Mouse (Mus musculus) MEL (cell line): ENCODE data around the gene Strbp. TPM values are rescaled to one million over a fixed set of nuclear protein-coding genes. Genes with fewer than 3 reads are reported as not detected.
A peak's percentile ranks its signal among the peaks of the same experiment; 100 is the strongest.

Experiments used
- DNase-seq: peaks from one replicate; pipeline ENCODE4 v3.0.0; 2011; ENCODE audit warnings: low read depth, low spot score
- H3K27ac ChIP-seq: 2 replicates; pipeline ENCODE4 v1.5.1; 2012; ENCODE audit warnings: low read depth, mild to moderate bottlenecking, control low read depth, low read length, moderate library complexity; ENCODE audit not compliant: control insufficient read depth
- H3K27me3 ChIP-seq, 2 experiments: fragments of 150-350 bp in 1 of 2; sonication (generic) in 1 of 2; 2 replicates each; pipeline ENCODE4 v1.6.1; 2012; ENCODE audit warnings: low read length in 2 of 2, mild to moderate bottlenecking in 2 of 2, improper control_type of control experiment in 1 of 2, moderate library complexity in 1 of 2; ENCODE audit not compliant: insufficient read depth in 2 of 2, control insufficient read depth in 1 of 2
- H3K36me3 ChIP-seq, 2 experiments: 2 replicates each; pipeline ENCODE4 v1.6.1; 2012 to 2014; ENCODE audit warnings: low read length in 2 of 2, improper control_type of control experiment in 1 of 2, inconsistent platforms in 1 of 2, mild to moderate bottlenecking in 1 of 2; ENCODE audit not compliant: insufficient read depth in 2 of 2, control insufficient read depth in 1 of 2
- H3K4me1 ChIP-seq, 2 experiments: fragments of 150-350 bp in 1 of 2; sonication (generic) in 1 of 2; 2 replicates each; pipeline ENCODE4 v1.6.1; 2012; ENCODE audit warnings: low read length in 2 of 2, improper control_type of control experiment in 1 of 2, mild to moderate bottlenecking in 1 of 2; ENCODE audit not compliant: insufficient read depth in 2 of 2, control insufficient read depth in 1 of 2
- H3K4me3 ChIP-seq, 2 experiments: fragments of 150-350 bp in 1 of 2; sonication (generic) in 1 of 2; 2 replicates each; pipeline ENCODE4 v1.5.1; 2012; ENCODE audit warnings: low read depth in 2 of 2, low read length in 2 of 2, mild to moderate bottlenecking in 2 of 2, moderate library complexity in 2 of 2, control low read depth in 1 of 2, improper control_type of control experiment in 1 of 2; ENCODE audit not compliant: control insufficient read depth in 1 of 2, insufficient read depth in 1 of 2
- H3K79me2 ChIP-seq: 2 replicates; pipeline ENCODE4 v1.6.1; 2012; ENCODE audit warnings: mild to moderate bottlenecking, low read length, moderate library complexity; ENCODE audit not compliant: control insufficient read depth, poor library complexity, insufficient read depth
- H3K9ac ChIP-seq: 2 replicates; pipeline ENCODE4 v1.6.1; 2012; ENCODE audit warnings: low read depth, mild to moderate bottlenecking, control low read depth, low read length, moderate library complexity; ENCODE audit not compliant: control insufficient read depth, poor library complexity, severe bottlenecking
- H3K9me3 ChIP-seq: fragments of 150-350 bp; sonication (generic); replicated peaks from 2 replicates; pipeline ENCODE4 v1.6.1; 2012; ENCODE audit warnings: mild to moderate bottlenecking, low read length, improper control_type of control experiment, moderate library complexity; ENCODE audit not compliant: insufficient read depth
- BHLHE40 ChIP-seq: IDR thresholded peaks from 2 replicates; pipeline ENCODE4 v1.6.1; 2012; ENCODE audit warnings: low read depth, mild to moderate bottlenecking, inconsistent platforms, low read length, improper control_type of control experiment, borderline replicate concordance
- CHD1 ChIP-seq: IDR thresholded peaks from 2 replicates; pipeline ENCODE4 v1.6.1; 2012; ENCODE audit warnings: low read depth, mild to moderate bottlenecking, inconsistent platforms, low read length, improper control_type of control experiment
- CHD2 ChIP-seq: IDR thresholded peaks from 2 replicates; pipeline ENCODE4 v1.6.1; 2011; ENCODE audit warnings: low read length, improper control_type of control experiment
- CTCF ChIP-seq, 3 experiments: IDR thresholded peaks in 2 of 3; conservative IDR thresholded peaks in 1 of 3; 2 replicates each; pipeline ENCODE4 v1.5.1; 2011 to 2012; ENCODE audit warnings: low read length in 3 of 3, low read depth in 2 of 3, mild to moderate bottlenecking in 2 of 3, improper control_type of control experiment in 1 of 3, inconsistent platforms in 1 of 3, mixed read lengths in 1 of 3, moderate library complexity in 1 of 3; ENCODE audit not compliant: control insufficient read depth in 1 of 3, insufficient read depth in 1 of 3, poor library complexity in 1 of 3, severe bottlenecking in 1 of 3
- E2F4 ChIP-seq: IDR thresholded peaks from 2 replicates; pipeline ENCODE4 v1.6.1; 2011; ENCODE audit warnings: low read depth, low read length, improper control_type of control experiment, borderline replicate concordance
- ELF1 ChIP-seq: IDR thresholded peaks from 2 replicates; pipeline ENCODE4 v1.6.1; 2014; ENCODE audit warnings: low read depth, mild to moderate bottlenecking, inconsistent platforms, low read length, improper control_type of control experiment, moderate library complexity
- EP300 ChIP-seq, 2 experiments: IDR thresholded peaks; 2 replicates each; pipeline ENCODE4 v1.6.1; 2011; ENCODE audit warnings: improper control_type of control experiment in 2 of 2, low read length in 2 of 2, low read depth in 1 of 2, mild to moderate bottlenecking in 1 of 2
- ETS1 ChIP-seq: IDR thresholded peaks from 2 replicates; pipeline ENCODE4 v1.6.1; 2012; ENCODE audit warnings: low read depth, mild to moderate bottlenecking, inconsistent platforms, low read length, improper control_type of control experiment, moderate library complexity
- GABPA ChIP-seq: IDR thresholded peaks from 2 replicates; pipeline ENCODE4 v1.6.1; 2012; ENCODE audit warnings: low read depth, mild to moderate bottlenecking, inconsistent platforms, low read length, improper control_type of control experiment, moderate library complexity
- GATA1 ChIP-seq: IDR thresholded peaks from 2 replicates; pipeline ENCODE4 v1.6.1; 2011; ENCODE audit warnings: low read depth, low read length, improper control_type of control experiment
- HCFC1 ChIP-seq: IDR thresholded peaks from 2 replicates; pipeline ENCODE4 v1.6.1; 2012; ENCODE audit warnings: low read depth, mild to moderate bottlenecking, inconsistent platforms, low read length, improper control_type of control experiment, moderate library complexity
- JUND ChIP-seq: IDR thresholded peaks from 2 replicates; pipeline ENCODE4 v1.6.1; 2011; ENCODE audit warnings: low read depth, mild to moderate bottlenecking, improper control_type of control experiment, low read length
- KAT2A ChIP-seq: conservative IDR thresholded peaks from 2 replicates; pipeline ENCODE4 v1.6.1; 2012; ENCODE audit warnings: low read depth, low read length, improper control_type of control experiment, inconsistent platforms
- MAFK ChIP-seq: IDR thresholded peaks from 2 replicates; pipeline ENCODE4 v1.6.1; 2011; ENCODE audit warnings: low read depth, mild to moderate bottlenecking, low read length, improper control_type of control experiment, borderline replicate concordance
- MAX ChIP-seq: IDR thresholded peaks from 2 replicates; pipeline ENCODE4 v1.6.1; 2011; ENCODE audit warnings: low read length, improper control_type of control experiment
- MAZ ChIP-seq: IDR thresholded peaks from 2 replicates; pipeline ENCODE4 v1.6.1; 2012; ENCODE audit warnings: low read depth, mild to moderate bottlenecking, inconsistent platforms, low read length, improper control_type of control experiment
- MEF2A ChIP-seq: IDR thresholded peaks from 2 replicates; pipeline ENCODE4 v1.6.1; 2014; ENCODE audit warnings: low read depth, mild to moderate bottlenecking, inconsistent platforms, low read length, improper control_type of control experiment; ENCODE audit not compliant: poor library complexity, insufficient replicate concordance, severe bottlenecking; ENCODE audit errors: extremely low read depth
- MYC ChIP-seq: IDR thresholded peaks from 2 replicates; pipeline ENCODE4 v1.6.1; 2011; ENCODE audit warnings: low read depth, mild to moderate bottlenecking, low read length, improper control_type of control experiment, moderate library complexity
- NRF1 ChIP-seq: IDR thresholded peaks from 2 replicates; pipeline ENCODE4 v1.6.1; 2014; ENCODE audit warnings: low read depth, mild to moderate bottlenecking, inconsistent platforms, low read length, improper control_type of control experiment, moderate library complexity; ENCODE audit not compliant: poor library complexity, insufficient read depth, severe bottlenecking
- POLR2A ChIP-seq, 2 experiments: IDR thresholded peaks; 2 replicates each; pipeline ENCODE4 v1.6.1; 2011 to 2012; ENCODE audit warnings: low read length in 2 of 2, mild to moderate bottlenecking in 2 of 2, control low read depth in 1 of 2, improper control_type of control experiment in 1 of 2, low read depth in 1 of 2, moderate library complexity in 1 of 2; ENCODE audit not compliant: control insufficient read depth in 1 of 2, insufficient read depth in 1 of 2, poor library complexity in 1 of 2
- POLR2AphosphoS5 ChIP-seq: IDR thresholded peaks from 2 replicates; pipeline ENCODE4 v1.6.1; 2012; ENCODE audit warnings: low read depth, borderline replicate concordance, mild to moderate bottlenecking, inconsistent platforms, low read length, moderate library complexity, mixed read lengths
- RCOR1 ChIP-seq: IDR thresholded peaks from 2 replicates; pipeline ENCODE4 v1.6.1; 2012; ENCODE audit warnings: low read depth, mild to moderate bottlenecking, inconsistent platforms, low read length, improper control_type of control experiment
- SMC3 ChIP-seq: IDR thresholded peaks from 2 replicates; pipeline ENCODE4 v1.6.1; 2011; ENCODE audit warnings: low read depth, low read length, improper control_type of control experiment
- TAL1 ChIP-seq: IDR thresholded peaks from 2 replicates; pipeline ENCODE4 v1.6.1; 2012; ENCODE audit warnings: mild to moderate bottlenecking, inconsistent platforms, low read length, moderate library complexity, mixed read lengths
- TBP ChIP-seq: IDR thresholded peaks from 2 replicates; pipeline ENCODE4 v1.8.0; 2011; ENCODE audit warnings: low read depth, low read length, improper control_type of control experiment
- TCF12 ChIP-seq: IDR thresholded peaks from 2 replicates; pipeline ENCODE4 v1.6.1; 2014; ENCODE audit warnings: low read depth, mild to moderate bottlenecking, inconsistent platforms, low read length, improper control_type of control experiment, moderate library complexity
- UBTF ChIP-seq: IDR thresholded peaks from 2 replicates; pipeline ENCODE4 v1.6.1; 2012; ENCODE audit warnings: low read depth, mild to moderate bottlenecking, inconsistent platforms, low read length, improper control_type of control experiment, moderate library complexity, borderline replicate concordance; ENCODE audit not compliant: insufficient read depth
- ZC3H11A ChIP-seq: IDR thresholded peaks from 2 replicates; pipeline ENCODE4 v1.6.1; 2012; ENCODE audit warnings: low read depth, mild to moderate bottlenecking, inconsistent platforms, low read length, improper control_type of control experiment
- ZMIZ1 ChIP-seq: IDR thresholded peaks from 2 replicates; pipeline ENCODE4 v1.6.1; 2012; ENCODE audit warnings: low read depth, mild to moderate bottlenecking, inconsistent platforms, low read length, improper control_type of control experiment, moderate library complexity
- polyA plus RNA-seq, 2 experiments: library from polyadenylated mRNA; stranded (reverse) in 1 of 2; unstranded in 1 of 2; fragments of >175 nt in 1 of 2; fragments of >200 nt in 1 of 2; gene quantifications; 2 replicates each; pipeline versions ENCODE4 v1.2.1 to v1.2.4; 2012; ENCODE audit warnings: low replicate concordance in 2 of 2, low read depth in 1 of 2; ENCODE audit not compliant: insufficient read length in 2 of 2, insufficient read depth in 1 of 2, missing spikeins in 1 of 2
- total RNA-seq: library from RNA; depleted of rRNA; stranded (reverse); fragments of 300-350 nt; gene quantifications from 2 replicates; pipeline ENCODE4 v1.2.3, GENCODE M21; 2012

The Strbp gene
- total and polyA plus RNA-seq, 3 experiments = 30.6 to 123 (median 59.8) TPM

- no peak for DNase-seq
- no peaks in the 10 kb centered on the region for H3K27me3 ChIP-seq
- TF ChIP-seq TCF12 = no peak
- no peak for TF ChIP-seq MAFK
- no peak for TF ChIP-seq ZC3H11A
- no peak for TF ChIP-seq TBP
- TF ChIP-seq MEF2A = no peak
- no peak for TF ChIP-seq EP300 (IDR thresholded peaks at IDR 0.05; ENCODE audit: low read depth in 1 of 2, low read length in 2 of 2)
- TF ChIP-seq SMC3 = no peak
- no peak for TF ChIP-seq ETS1
- TF ChIP-seq ELF1 = no peak
- TF ChIP-seq CTCF (IDR thresholded peaks at IDR 0.05 in 2 of 3, conservative IDR thresholded peaks at IDR 0.05 in 1 of 3; ENCODE audit: control insufficient read depth in 1 of 3, insufficient read depth in 1 of 3, low read depth in 2 of 3, low read length in 3 of 3, poor library complexity in 1 of 3, severe bottlenecking in 1 of 3) = no peak
- no peak for TF ChIP-seq POLR2A (IDR thresholded peaks at IDR 0.05; ENCODE audit: control insufficient read depth in 1 of 2, insufficient read depth in 1 of 2, low read depth in 1 of 2, low read length in 2 of 2, poor library complexity in 1 of 2)
- no peak for TF ChIP-seq HCFC1
- no peak for TF ChIP-seq UBTF
- no peak for TF ChIP-seq NRF1
- no peaks in the 10 kb centered on the region for H3K79me2 ChIP-seq
- H3K36me3 ChIP-seq = peaks cover 0 to 4% of the 10 kb centered on the region in 2 experiments; a peak in 2 of 4 replicates
- no peaks in the 10 kb centered on the region for H3K9me3 ChIP-seq
- no peak overlapping the region for H3K4me3 ChIP-seq
- H3K27ac ChIP-seq = no peak overlapping the region
- no peak overlapping the region for H3K9ac ChIP-seq
- H3K4me1 ChIP-seq = no peaks in the 10 kb centered on the region
Measured at GRCm38 (mm10) chr2:37556366-37556765, 147.3 kb downstream of the Strbp start.

- Histone ChIP-seq H3K36me3 (peaks cover 2 to 22% of the 10 kb centered on the region in 2 experiments), H3K4me1 (peaks cover 13 to 15% of the 10 kb centered on the region in 2 experiments), H3K9ac (no peak overlapping the region), H3K27me3 (no peaks in the 10 kb centered on the region), H3K79me2 (no peaks in the 10 kb centered on the region), H3K4me3 (no peak overlapping the region), H3K9me3 (no peaks in the 10 kb centered on the region), H3K27ac (peak overlapping the region; percentile 36; the same call in 1 of the 2 replicates)
- DNase-seq = peak; percentile 78
- TF ChIP-seq TCF12 (peak; percentile 74), TBP (0 out of 2 replicates have a peak, but pooled peaks have one; percentile 11), EP300 (IDR thresholded peaks at IDR 0.05; ENCODE audit: low read depth in 1 of 2, low read length in 2 of 2) (peak; percentile 64 to 66; a peak in 3 of 4 replicates), ETS1 (peak; percentile 37; the same call in 1 of the 2 replicates), TAL1 (peak; percentile 46; the same call in 1 of the 2 replicates), GABPA (no peak), MYC (no peak), ZMIZ1 (no peak), MAZ (no peak), RCOR1 (peak; percentile 45; the same call in 1 of the 2 replicates), MEF2A (no peak), BHLHE40 (0 out of 2 replicates have a peak, but pooled peaks have one; percentile 7), GATA1 (peak; percentile 69), MAFK (no peak), JUND (no peak), CHD1 (no peak), CHD2 (no peak), UBTF (no peak), KAT2A (no peak), POLR2AphosphoS5 (no peak), E2F4 (no peak), HCFC1 (no peak), MAX (no peak)
Measured at GRCm38 (mm10) chr2:37549346-37550012, 154.2 kb downstream of the Strbp start.
